Mouse (Mus musculus) left cerebral cortex, postnatal 36 days (tissue): ENCODE data around the gene Hdac7. TPM values are rescaled to one million over a fixed set of nuclear protein-coding genes. Genes with fewer than 3 reads are reported as not detected.

ENCODE experiments used
- DNase-seq, 2 experiments: peaks; one replicate each; pipeline ENCODE4 v3.0.0; 2021 to 2022; ENCODE audit warnings: low spot score in 2 of 2, mixed read lengths in 1 of 2
- intact Hi-C: fragments of 180-260 bp; cut with DNase I; formaldehyde crosslinking; loops from one replicate; pipeline ENCODE4 v1.15.1; 2025
- total RNA-seq, 2 experiments: library from RNA; stranded (reverse); gene quantifications; 2 replicates each; pipeline ENCODE4 v1.2.3; 2021

Hdac7 gene
- total RNA-seq, 2 experiments from 2014 or later, result 21.4 to 36.4 TPM

- DNase-seq, result no peak
- intact Hi-C loops, result no loop called here
These were observed 44.9 kb downstream of the Hdac7 start for GRCm38 (mm10) chr15:97799446-97799845.

GRCm38 (mm10) chr15:97798134-97798533 is 46.2 kb downstream of the Hdac7 start:
- DNase-seq, result no peak
- intact Hi-C loops, result no loop called here

GRCm38 (mm10) chr15:97796674-97797310 is 47.5 kb downstream of the Hdac7 start:
- intact Hi-C loops, result no loop called here
- DNase-seq, result no peak

- intact Hi-C loops, result no loop called here
- no peak for DNase-seq
These were observed 48.6 kb downstream of the Hdac7 start for GRCm38 (mm10) chr15:97795559-97796235.

- intact Hi-C loops, result no loop called here
- no peak for DNase-seq
These were observed 50.0 kb downstream of the Hdac7 start for GRCm38 (mm10) chr15:97794268-97794667.

- intact Hi-C loops, result no loop called here
These were observed 50.7 kb downstream of the Hdac7 start for GRCm38 (mm10) chr15:97793386-97794153.

GRCm38 (mm10) chr15:97791126-97791700 is 53.1 kb downstream of the Hdac7 start:
- intact Hi-C loops, result no loop called here
- no peak for DNase-seq

More at GRCm38 (mm10) chr15:97793386-97794153, 50.7 kb downstream of the Hdac7 start:
- no peak for DNase-seq

GRCm38 (mm10) chr15:97789761-97790505 is 54.4 kb downstream of the Hdac7 start:
- intact Hi-C loops, result loop anchor here (5.0 kb wide), 1 partner anchor 42 kb away; no protein-coding TSS in a partner anchor
- DNase-seq, result peak in 1 of 2 experiments; percentile 60

GRCm38 (mm10) chr15:97788821-97789220 is 55.5 kb downstream of the Hdac7 start:
- intact Hi-C loops, result loop anchor here (5.0 kb wide), 1 partner anchor 43 kb away; no protein-coding TSS in a partner anchor
- peak in 1 of 2 experiments; percentile 50 for DNase-seq

GRCm38 (mm10) chr15:97787799-97788667 is 56.3 kb downstream of the Hdac7 start:
- DNase-seq, result peak in 1 of 2 experiments; percentile 28
- intact Hi-C loops, result loop anchor here (5.0 kb wide), 1 partner anchor 44 kb away; no protein-coding TSS in a partner anchor

- intact Hi-C loops, result loop anchor here (5.0 kb wide), 1 partner anchor 45 kb away; no protein-coding TSS in a partner anchor
- DNase-seq, result no peak
These were observed 57.0 kb downstream of the Hdac7 start for GRCm38 (mm10) chr15:97787148-97787798.

- peak in 1 of 2 experiments; percentile 41 for DNase-seq
- intact Hi-C loops, result loop anchor here (5.0 kb wide), 1 partner anchor 46 kb away; no protein-coding TSS in a partner anchor
These were observed 57.7 kb downstream of the Hdac7 start for GRCm38 (mm10) chr15:97786412-97787112.

- intact Hi-C loops, result loop anchor here (5.0 kb wide), 1 partner anchor 46 kb away; no protein-coding TSS in a partner anchor
These were observed 58.4 kb downstream of the Hdac7 start for GRCm38 (mm10) chr15:97785731-97786411.

GRCm38 (mm10) chr15:97784561-97785161 is 59.6 kb downstream of the Hdac7 start:
- intact Hi-C loops, result loop anchor here (5.0 kb wide), 3 partner anchors 48 to 168 kb away; no protein-coding TSS in a partner anchor

More at GRCm38 (mm10) chr15:97785731-97786411, 58.4 kb downstream of the Hdac7 start:
- DNase-seq, result no peak

GRCm38 (mm10) chr15:97784092-97784559 is 60.2 kb downstream of the Hdac7 start:
- intact Hi-C loops, result loop anchor here (5.0 kb wide), 2 partner anchors 63 to 168 kb away; no protein-coding TSS in a partner anchor

More at GRCm38 (mm10) chr15:97784561-97785161, 59.6 kb downstream of the Hdac7 start:
- peak in 1 of 2 experiments; percentile 63 for DNase-seq

More at GRCm38 (mm10) chr15:97784092-97784559, 60.2 kb downstream of the Hdac7 start:
- DNase-seq, result peak; percentile 88 to 90
